11 mouse cellular contexts compared by ENCODE assay signal in genomic region chr9:43719407-43719839, GRCm38 (mm10). TPM values are rescaled to one million over a fixed set of nuclear protein-coding genes. Genes with fewer than 3 reads are reported as not detected.
DNase-seq lines count a peak whose midpoint lies in the region; ATAC-seq lines count a peak whose summit lies in the region.
"Had no signal": no experiment of that assay in that cellular context is flagged by ENCODE, and none has a peak within 500 bp of the region (broad histone marks: within the 10 kb centered on the region; RNA-seq: fewer than 3 reads in every experiment).

No protein-coding gene starts in this region.

- no peaks in the 10 kb centered on the region for H3K4me1 ChIP-seq in hindbrain, embryonic 16.5 days (ENCODE audit: control insufficient read depth, insufficient read depth, low read depth, low read length)

- peaks cover 3% of the 10 kb centered on the region; the same call in 1 of the 2 replicates for H3K27me3 ChIP-seq in hindbrain, embryonic 16.5 days (replicated peaks; ENCODE audit: control insufficient read depth, insufficient read depth, low read length)

- DNase-seq in frontal cortex, postnatal 36 days (ENCODE audit: low spot score in 2 of 2) = peak; percentile 22 to 24
- DNase-seq in frontal cortex, postnatal 10 days (ENCODE audit: low spot score in 2 of 2) = no peak
- DNase-seq in urinary bladder, adult 18-20 months (ENCODE audit: low spot score in 2 of 2) = peak; percentile 14 to 25
- DNase-seq in urinary bladder, adult 2 months (ENCODE audit: low spot score) = no peak
- peak; percentile 42 to 44 for DNase-seq in layer of hippocampus, postnatal 10 days (ENCODE audit: low spot score in 2 of 2)
- DNase-seq in thymus, postnatal 0 days (ENCODE audit: low spot score) = no peak
- DNase-seq in kidney, postnatal 36 days = no peak
- DNase-seq: B cell, adult 2 months had no signal

- no peak overlapping the region for H3K4me3 ChIP-seq in hindbrain, embryonic 16.5 days (ENCODE audit: low read length)

- ATAC-seq in hindbrain, embryonic 16.5 days = no peak
- ATAC-seq: forebrain, embryonic 14.5 days; Patski had no signal

- no peaks in the 10 kb centered on the region for H3K9me3 ChIP-seq in hindbrain, embryonic 16.5 days (ENCODE audit: control insufficient read depth, low read length)

- no peak overlapping the region for H3K27ac ChIP-seq in hindbrain, embryonic 16.5 days (ENCODE audit: low read depth, low read length)

- H3K36me3 ChIP-seq in hindbrain, embryonic 16.5 days (ENCODE audit: control insufficient read depth, insufficient read depth, low read length) = no peaks in the 10 kb centered on the region

- H3K4me2 ChIP-seq in hindbrain, embryonic 16.5 days (ENCODE audit: low read length) = no peak overlapping the region

- H3K9ac ChIP-seq in hindbrain, embryonic 16.5 days (ENCODE audit: low read depth, low read length) = no peak overlapping the region

- 71% methylated on average over 4 of the region's 4 CpGs for whole genome bisulfite sequencing in hindbrain, embryonic 16.5 days

RNA-seq across cellular contexts. Expression of gene Nectin1, which starts 24.4 kb away (rescaled TPM):
- polyA plus RNA-seq in urinary bladder, adult 2 months (2012; rRNA removed) = 13.8 and 28.1 TPM in 2 replicates
- 100 to 1,000 TPM in 1 of 2 experiments, 10 to 100 TPM in 1; 96.1 to 106 TPM for total RNA-seq in layer of hippocampus, postnatal 10 days (2021)
- polyA plus RNA-seq in thymus, postnatal 0 days (2015; fragmentation: Nextera tagmentation; extraction: Ambion mirVana) = 7.7 and 9.9 TPM in 2 replicates
- polyA plus RNA-seq in hindbrain, embryonic 16.5 days (2015; fragmentation: Nextera tagmentation; extraction: Ambion mirVana) = 12.9 and 15.5 TPM in 2 replicates

Comparison
In these comparisons a context has a peak if more than half of its experiments do, and no peak if none do; other contexts are left out.
1. DNase-seq: peak in frontal cortex, postnatal 36 days (2 of 2), urinary bladder, adult 18-20 months (2 of 2) and layer of hippocampus, postnatal 10 days (2 of 2); none in frontal cortex, postnatal 10 days (0 of 2), urinary bladder, adult 2 months (single experiment), thymus, postnatal 0 days (single experiment) and kidney, postnatal 36 days (0 of 2).